13 mouse cellular contexts compared by ENCODE assay signal in the genomic region with DNA sequence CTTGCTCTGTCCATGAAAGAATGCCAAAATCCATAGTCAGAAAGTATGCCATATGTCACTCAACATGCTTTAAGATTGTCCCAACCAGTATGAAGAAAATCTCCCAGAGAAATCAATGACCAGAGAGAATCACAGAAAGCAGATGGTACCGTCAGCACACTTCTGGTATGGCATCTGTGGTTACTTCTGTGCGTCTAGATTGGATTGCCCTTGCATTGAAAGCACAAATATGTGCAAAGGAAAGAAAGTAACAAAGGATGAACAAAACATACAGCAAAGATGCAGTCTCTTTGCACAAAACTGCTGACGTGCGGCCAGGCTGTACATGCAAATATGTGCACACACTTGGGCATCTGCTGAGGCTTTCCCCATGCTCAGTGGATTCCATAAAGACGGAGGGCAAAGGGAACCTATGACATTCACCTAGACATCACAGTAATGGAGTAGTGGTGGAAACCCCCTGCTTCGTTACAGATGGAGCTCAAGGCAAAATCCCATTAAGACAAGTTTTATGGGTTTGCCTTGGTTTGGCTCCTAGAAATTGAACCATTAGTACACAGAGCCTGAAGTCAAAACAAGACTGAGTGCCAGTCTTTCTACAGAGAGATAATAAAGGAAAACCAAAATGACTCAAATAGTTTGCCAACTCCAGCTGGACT.
DNase-seq lines count a peak whose midpoint lies in the region; ATAC-seq lines count a peak whose summit lies in the region.
"Had no signal": no experiment of that assay in that cellular context is flagged by ENCODE, and none has a peak within 500 bp of the region (broad histone marks: within the 10 kb centered on the region; RNA-seq: fewer than 3 reads in every experiment).

No protein-coding gene starts in this region.

- no peaks in the 10 kb centered on the region for H3K36me3 ChIP-seq in forebrain, embryonic 14.5 days (ENCODE audit: control insufficient read depth, insufficient read depth, low read length)
- H3K36me3 ChIP-seq in forebrain, embryonic 10.5 days (replicated peaks): no peaks in the 10 kb centered on the region
- H3K36me3 ChIP-seq: embryonic facial prominence, embryonic 13.5 days; hindbrain, embryonic 10.5 days had no signal

- intact Hi-C loops in heart, postnatal 36 days (cut with DNase I): no loop called here

- no peak overlapping the region for H3K4me2 ChIP-seq in forebrain, embryonic 14.5 days (ENCODE audit: low read length)
- H3K4me2 ChIP-seq: embryonic facial prominence, embryonic 13.5 days had no signal

- 70% methylated on average over 6 of the region's 6 CpGs for WGBS in forebrain, embryonic 14.5 days
- WGBS in forebrain, embryonic 10.5 days: 92% methylated on average over 6 of the region's 6 CpGs

- H3K4me1 ChIP-seq in forebrain, embryonic 14.5 days (ENCODE audit: control insufficient read depth, insufficient read depth, low read length): no peaks in the 10 kb centered on the region
- no peaks in the 10 kb centered on the region for H3K4me1 ChIP-seq in forebrain, embryonic 10.5 days
- H3K4me1 ChIP-seq: embryonic facial prominence, embryonic 13.5 days; hindbrain, embryonic 10.5 days had no signal

- no peaks in the 10 kb centered on the region for H3K27me3 ChIP-seq in forebrain, embryonic 14.5 days (replicated peaks; ENCODE audit: control insufficient read depth, insufficient read depth, low read length)
- H3K27me3 ChIP-seq in forebrain, embryonic 10.5 days (ENCODE audit: poor library complexity, severe bottlenecking): no peaks in the 10 kb centered on the region
- H3K27me3 ChIP-seq: embryonic facial prominence, embryonic 13.5 days had no signal

- no peaks in the 10 kb centered on the region for H3K9me3 ChIP-seq in forebrain, embryonic 14.5 days (replicated peaks; ENCODE audit: control insufficient read depth, low read length)
- H3K9me3 ChIP-seq in forebrain, embryonic 10.5 days: no peaks in the 10 kb centered on the region
- H3K9me3 ChIP-seq: embryonic facial prominence, embryonic 13.5 days; hindbrain, embryonic 10.5 days had no signal

- peak overlapping the region; percentile 46; the same call in 1 of the 2 replicates for H3K27ac ChIP-seq in forebrain, embryonic 14.5 days (ENCODE audit: low read depth, low read length)
- no peak overlapping the region for H3K27ac ChIP-seq in forebrain, embryonic 10.5 days
- H3K27ac ChIP-seq: embryonic facial prominence, embryonic 13.5 days; hindbrain, embryonic 10.5 days had no signal

- H3K4me3 ChIP-seq in forebrain, embryonic 14.5 days (ENCODE audit: low read depth, low read length): no peak overlapping the region
- H3K4me3 ChIP-seq in forebrain, embryonic 10.5 days: no peak overlapping the region
- H3K4me3 ChIP-seq: embryonic facial prominence, embryonic 13.5 days; hindbrain, embryonic 10.5 days had no signal

- peak; percentile 72 for DNase-seq in forebrain, embryonic 14.5 days (ENCODE audit: low spot score)
- DNase-seq in forebrain, embryonic 10.5 days (ENCODE audit: extremely low spot score, low spot score): no peak
- DNase-seq in right cerebral cortex, adult 18-20 months: peak; percentile 4
- DNase-seq in right cerebral cortex, postnatal 14 days: no peak
- DNase-seq in layer of hippocampus, adult 18-20 months (ENCODE audit: low spot score in 2 of 2): peak; percentile 76 to 88
- no peak for DNase-seq in heart, postnatal 36 days
- no peak for DNase-seq in embryo, embryonic 9.5 days (ENCODE audit: extremely low spot score)
- DNase-seq: cerebellum, adult 9-11 months; lung, postnatal 14 days; thymus, postnatal 4 days had no signal

- ATAC-seq in forebrain, embryonic 14.5 days: peak; percentile 78
- ATAC-seq: intestine, embryonic 16.5 days had no signal

- no peak overlapping the region for H3K9ac ChIP-seq in forebrain, embryonic 14.5 days (ENCODE audit: low read length)
- H3K9ac ChIP-seq: embryonic facial prominence, embryonic 13.5 days had no signal

Comparison
In these comparisons a context has a peak if more than half of its experiments do, and no peak if none do; other contexts are left out.
1. DNase-seq: peak in forebrain, embryonic 14.5 days (single experiment), right cerebral cortex, adult 18-20 months (single experiment) and layer of hippocampus, adult 18-20 months (2 of 2); none in forebrain, embryonic 10.5 days (single experiment), right cerebral cortex, postnatal 14 days (single experiment), heart, postnatal 36 days (0 of 2) and embryo, embryonic 9.5 days (single experiment).